Mouse (Mus musculus) forebrain, embryonic 14.5 days (tissue): ENCODE results near the gene Tiam1. TPM values are rescaled to one million over a fixed set of nuclear protein-coding genes. Genes with fewer than 3 reads are reported as not detected.

Experiments used
- ATAC-seq: fragments of 200-750 bp; cut with Nextera tagmentation; 2 replicates; pipeline ENCODE4 v1.8.0; 2017; ENCODE audit warnings: mild to moderate bottlenecking, moderate library complexity
- DNase-seq: peaks from one replicate; pipeline ENCODE4 v3.0.0-alpha.2; 2015; ENCODE audit warnings: low spot score
- H3K27ac ChIP-seq: fragments of 300-500 bp; sonication (generic); 2 replicates; pipeline ENCODE4 v1.5.1; 2014; ENCODE audit warnings: low read depth, mild to moderate bottlenecking, control low read depth, low read length, moderate library complexity
- H3K27me3 ChIP-seq: fragments of 300-500 bp; sonication (generic); replicated peaks from 2 replicates; pipeline ENCODE4 v1.6.1; 2014; ENCODE audit warnings: low read length, control low read depth, mixed read lengths; ENCODE audit not compliant: control insufficient read depth, insufficient read depth
- H3K36me3 ChIP-seq: fragments of 300-500 bp; sonication (generic); 2 replicates; pipeline ENCODE4 v1.6.1; 2014; ENCODE audit warnings: low read length, control low read depth; ENCODE audit not compliant: control insufficient read depth, insufficient read depth
- H3K4me1 ChIP-seq: fragments of 300-500 bp; sonication (generic); 2 replicates; pipeline ENCODE4 v1.6.1; 2014; ENCODE audit warnings: antibody characterized with exemption, low read length, control low read depth; ENCODE audit not compliant: control insufficient read depth, insufficient read depth
- H3K4me2 ChIP-seq: fragments of 300-500 bp; sonication (generic); 2 replicates; pipeline ENCODE4 v1.6.1; 2014; ENCODE audit warnings: mild to moderate bottlenecking, control low read depth, low read length
- H3K4me3 ChIP-seq: fragments of 300-500 bp; sonication (generic); 2 replicates; pipeline ENCODE4 v1.5.1; 2014; ENCODE audit warnings: low read depth, low read length, control low read depth
- H3K9ac ChIP-seq: fragments of 300-500 bp; sonication (generic); 2 replicates; pipeline ENCODE4 v1.6.1; 2014; ENCODE audit warnings: mild to moderate bottlenecking, low read length, control low read depth, moderate library complexity
- H3K9me3 ChIP-seq: fragments of 300-500 bp; sonication (generic); replicated peaks from 2 replicates; pipeline ENCODE4 v1.6.1; 2016; ENCODE audit warnings: low read length, control low read depth, mixed read lengths; ENCODE audit not compliant: control insufficient read depth
- WGBS: fragments of 180-500 bp; shearing (Covaris S2); extraction: QIAGEN DNeasy Blood & Tissue Kit; methylation state at CpG from one replicate; pipeline ENCODE4 v1.1.7; 2014; 5-methylcytosine and 5-hydroxymethylcytosine counted together
- polyA plus RNA-seq: library from polyadenylated mRNA; unstranded; fragments of >200 nt; fragmentation: Nextera tagmentation; extraction: Ambion mirVana; gene quantifications from 2 replicates; pipeline ENCODE4 v1.2.1, GENCODE M21; 2014

Tiam1 gene
- polyA plus RNA-seq, 1 experiment from 2014 or later: 22.4 TPM

DNA sequence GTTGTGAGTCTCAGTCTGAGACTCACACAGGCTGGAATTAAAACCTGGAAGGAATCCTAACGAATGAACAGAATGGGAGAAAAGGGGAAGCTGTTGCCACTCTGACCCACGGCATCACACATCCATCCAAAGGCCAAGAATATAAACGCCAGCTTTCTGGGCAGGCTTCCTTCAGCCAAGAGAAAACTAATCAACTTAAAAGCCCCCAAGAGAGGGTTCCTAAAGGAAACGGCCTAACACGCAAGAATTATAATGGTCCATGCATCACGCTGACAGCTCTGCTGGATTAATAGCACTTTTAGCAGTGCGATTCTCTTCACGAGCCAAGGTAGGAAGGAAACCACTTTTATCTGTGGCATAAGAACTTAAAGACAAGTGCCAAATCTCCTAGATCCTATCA, 242.9 kb downstream of the Tiam1 start:
- WGBS: 36% methylated on average over 8 of the region's 8 CpGs
- no peaks in the 10 kb centered on the region for H3K36me3 ChIP-seq
- no peaks in the 10 kb centered on the region for H3K27me3 ChIP-seq
- no peak for ATAC-seq
- H3K4me2 ChIP-seq: no peak overlapping the region
- DNase-seq: no peak
- no peak overlapping the region for H3K27ac ChIP-seq
- no peak overlapping the region for H3K4me3 ChIP-seq
- H3K9me3 ChIP-seq: no peaks in the 10 kb centered on the region
- H3K4me1 ChIP-seq: no peaks in the 10 kb centered on the region
- H3K9ac ChIP-seq: no peak overlapping the region

GRCm38 (mm10) chr16:89899192-89899591, 244.4 kb downstream of the Tiam1 start:
- Histone ChIP-seq H3K9me3 (no peaks in the 10 kb centered on the region), H3K27me3 (no peaks in the 10 kb centered on the region), H3K27ac (no peak overlapping the region), H3K4me1 (no peaks in the 10 kb centered on the region), H3K9ac (no peak overlapping the region), H3K36me3 (no peaks in the 10 kb centered on the region), H3K4me3 (no peak overlapping the region), H3K4me2 (no peak overlapping the region)
- DNase-seq (no peak), ATAC-seq (no peak)
- WGBS: 44% methylated on average over 9 of the region's 9 CpGs

DNA sequence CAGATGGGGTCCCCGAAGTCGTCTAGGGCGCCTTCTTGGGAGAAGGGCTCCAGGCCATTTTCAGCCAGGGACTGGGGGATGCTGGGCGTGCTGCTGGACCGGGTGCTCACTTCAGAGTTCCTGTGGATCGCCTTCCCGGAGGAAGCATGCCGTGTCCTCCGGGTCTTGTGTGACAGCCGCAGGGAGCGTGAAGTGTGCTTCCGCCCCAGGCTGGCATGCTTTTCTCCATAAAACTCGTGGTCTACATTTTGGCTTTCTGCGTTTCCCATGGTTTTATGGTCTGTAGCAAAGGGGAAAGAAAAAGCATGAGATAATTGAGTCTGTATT, 245.3 kb downstream of the Tiam1 start:
- H3K9me3 ChIP-seq: no peaks in the 10 kb centered on the region; the same call in 1 of the 2 replicates
- DNase-seq (no peak), ATAC-seq (no peak)
- no peaks in the 10 kb centered on the region for H3K27me3 ChIP-seq
- no peak overlapping the region for H3K4me3 ChIP-seq
- no peaks in the 10 kb centered on the region for H3K4me1 ChIP-seq
- H3K9ac ChIP-seq: no peak overlapping the region
- no peak overlapping the region for H3K4me2 ChIP-seq
- 92% methylated on average over 14 of the region's 14 CpGs for WGBS
- no peak overlapping the region for H3K27ac ChIP-seq
- no peaks in the 10 kb centered on the region for H3K36me3 ChIP-seq

DNA sequence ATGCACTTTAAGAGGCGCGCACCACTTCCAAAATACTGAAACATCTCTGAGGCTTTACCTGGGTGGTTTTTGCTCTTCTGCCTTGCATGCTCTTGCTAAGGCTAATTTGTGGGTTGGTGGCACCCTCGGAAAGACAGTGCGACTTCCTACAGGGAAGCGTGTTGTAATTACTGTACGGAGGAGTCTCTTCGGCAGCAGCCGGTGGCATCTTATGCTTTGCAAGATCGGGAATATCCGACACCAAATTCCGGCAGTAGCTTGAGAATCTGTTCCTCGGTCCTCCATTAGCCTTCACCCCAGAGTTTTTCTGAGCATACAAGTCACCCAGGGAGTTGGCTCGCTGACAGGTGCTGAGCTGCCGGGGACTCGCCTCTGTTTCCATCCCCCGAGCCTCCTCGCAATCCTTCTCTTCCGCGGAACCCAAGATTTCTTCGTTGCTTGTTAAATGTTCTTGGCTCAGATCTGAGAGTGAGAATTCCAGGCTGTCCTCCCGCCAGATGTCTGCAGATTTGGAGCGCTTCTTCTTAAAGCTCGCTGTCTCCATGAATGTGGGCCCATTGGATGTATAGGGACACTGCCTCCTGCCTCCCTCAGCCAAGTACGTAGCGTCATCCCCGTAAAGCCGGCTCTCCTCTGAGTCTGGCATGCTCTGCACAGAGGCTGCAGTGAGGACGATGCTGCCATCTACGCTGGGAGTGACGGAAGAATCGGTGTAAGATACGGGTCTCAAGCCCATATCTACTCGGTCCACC, 245.8 kb downstream of the Tiam1 start:
- no peaks in the 10 kb centered on the region for H3K36me3 ChIP-seq
- DNase-seq (no peak), ATAC-seq (peak; percentile 47; the same call in 1 of the 2 replicates)
- H3K9me3 ChIP-seq: no peaks in the 10 kb centered on the region; the same call in 1 of the 2 replicates
- no peaks in the 10 kb centered on the region for H3K27me3 ChIP-seq
- no peak overlapping the region for H3K4me3 ChIP-seq
- H3K4me2 ChIP-seq: no peak overlapping the region; the same call in 1 of the 2 replicates
- H3K4me1 ChIP-seq: no peaks in the 10 kb centered on the region
- H3K9ac ChIP-seq: no peak overlapping the region
- WGBS: 77% methylated on average over 33 of the region's 33 CpGs
- no peak overlapping the region for H3K27ac ChIP-seq

GRCm38 (mm10) chr16:89896885-89897546, 246.6 kb downstream of the Tiam1 start:
- Histone ChIP-seq H3K9me3 (no peaks in the 10 kb centered on the region; the same call in 1 of the 2 replicates), H3K4me1 (no peaks in the 10 kb centered on the region), H3K9ac (no peak overlapping the region), H3K27ac (no peak overlapping the region), H3K4me2 (no peak overlapping the region), H3K36me3 (no peaks in the 10 kb centered on the region), H3K4me3 (no peak overlapping the region), H3K27me3 (no peaks in the 10 kb centered on the region)
- ATAC-seq (peak; percentile 66; the same call in 1 of the 2 replicates), DNase-seq (peak; percentile 50)
- WGBS: 81% methylated on average over 20 of the region's 20 CpGs

DNA sequence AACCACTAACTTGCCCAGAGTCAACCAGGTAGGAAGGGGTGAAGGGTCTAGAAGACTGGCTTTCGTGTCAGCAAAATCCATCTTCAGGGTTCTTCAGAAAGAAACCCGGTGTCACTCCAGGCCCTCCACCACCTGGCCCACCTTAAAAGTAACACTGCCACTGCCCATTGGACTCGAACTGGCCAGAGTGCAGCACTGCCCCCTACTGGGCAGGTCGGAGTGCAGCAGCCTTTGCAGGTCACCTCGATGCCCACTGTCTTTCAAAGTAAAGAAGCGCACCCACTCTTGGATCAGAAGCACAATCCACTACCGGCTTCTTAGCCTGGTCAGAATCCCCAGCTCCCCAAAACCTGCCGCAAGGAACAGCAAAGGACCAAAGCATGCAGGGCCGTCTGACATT, 247.2 kb downstream of the Tiam1 start:
- Histone ChIP-seq H3K4me1 (no peaks in the 10 kb centered on the region), H3K4me2 (no peak overlapping the region), H3K27me3 (no peaks in the 10 kb centered on the region), H3K36me3 (no peaks in the 10 kb centered on the region), H3K9me3 (no peaks in the 10 kb centered on the region; the same call in 1 of the 2 replicates), H3K27ac (no peak overlapping the region), H3K4me3 (no peak overlapping the region), H3K9ac (no peak overlapping the region)
- no peak for ATAC-seq
- DNase-seq: no peak
- 74% methylated on average over 9 of the region's 9 CpGs for WGBS

DNA sequence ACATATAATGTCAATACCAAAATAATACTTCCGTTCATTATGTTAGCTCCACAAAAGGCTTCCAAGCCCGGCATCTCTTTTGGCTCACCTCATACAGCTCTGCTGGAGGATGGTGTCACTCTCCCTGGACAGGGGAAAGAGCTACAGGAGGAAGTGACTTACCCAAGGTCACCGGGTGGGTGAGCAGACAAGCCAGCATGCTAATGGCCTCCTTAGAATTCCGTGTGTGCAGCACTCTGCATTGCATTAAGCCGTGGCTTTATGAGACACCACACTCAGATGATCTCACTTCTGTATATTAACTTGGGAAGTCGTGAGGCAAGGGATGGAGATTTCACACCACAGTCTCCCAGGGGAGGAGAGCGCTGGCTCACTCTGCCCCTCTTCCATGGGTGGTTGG, 248.3 kb downstream of the Tiam1 start:
- H3K36me3 ChIP-seq: no peaks in the 10 kb centered on the region
- H3K9me3 ChIP-seq: no peaks in the 10 kb centered on the region; the same call in 1 of the 2 replicates
- DNase-seq: no peak
- H3K27ac ChIP-seq: no peak overlapping the region
- no peak overlapping the region for H3K4me3 ChIP-seq
- no peak for ATAC-seq
- H3K4me2 ChIP-seq: no peak overlapping the region
- no peaks in the 10 kb centered on the region for H3K27me3 ChIP-seq
- WGBS: 80% methylated on average over 7 of the region's 7 CpGs
- peaks cover 6% of the 10 kb centered on the region for H3K4me1 ChIP-seq
- no peak overlapping the region for H3K9ac ChIP-seq

DNA sequence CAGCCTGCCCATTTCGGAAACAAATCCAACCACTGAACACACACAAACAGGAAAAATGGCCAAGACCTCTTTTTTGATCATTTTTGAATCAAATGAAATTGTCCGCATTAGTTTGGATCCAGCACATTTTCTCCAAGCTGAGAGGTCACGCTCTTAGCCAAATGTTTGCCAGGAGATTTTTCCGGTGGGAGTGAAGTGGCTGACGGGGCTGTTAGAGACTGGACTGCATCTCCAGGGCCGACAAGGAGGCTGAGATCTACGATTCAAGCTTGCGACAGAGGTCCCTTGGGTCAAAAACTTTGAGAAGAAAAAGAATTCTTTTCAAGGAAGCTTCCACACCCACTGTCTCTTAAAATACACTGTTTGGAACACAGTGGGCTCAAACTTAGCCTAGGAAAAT, 248.8 kb downstream of the Tiam1 start:
- no peak for ATAC-seq
- DNase-seq: no peak
- no peaks in the 10 kb centered on the region; the same call in 1 of the 2 replicates for H3K9me3 ChIP-seq
- H3K27me3 ChIP-seq: no peaks in the 10 kb centered on the region
- H3K4me1 ChIP-seq: peaks cover 11% of the 10 kb centered on the region
- no peak overlapping the region for H3K4me2 ChIP-seq
- H3K36me3 ChIP-seq: no peaks in the 10 kb centered on the region
- WGBS: 88% methylated on average over 8 of the region's 8 CpGs
- H3K4me3 ChIP-seq: no peak overlapping the region
- no peak overlapping the region for H3K27ac ChIP-seq
- H3K9ac ChIP-seq: no peak overlapping the region
